Mouse (Mus musculus) lung, embryonic 14.5 days (tissue): ENCODE results near the gene Rnf128. TPM values are rescaled to one million over a fixed set of nuclear protein-coding genes. Genes with fewer than 3 reads are reported as not detected.

Experiments
- ATAC-seq: fragments of 200-750 bp; cut with Nextera tagmentation; 2 replicates; pipeline ENCODE4 v1.8.0; 2017; ENCODE audit warnings: mild to moderate bottlenecking, moderate TSS enrichment, moderate library complexity; ENCODE audit not compliant: insufficient read depth
- DNase-seq: peaks from one replicate; pipeline ENCODE4 v3.0.0-alpha.2; 2015
- H3K27ac ChIP-seq: fragments of 300-500 bp; sonication (generic); 2 replicates; pipeline ENCODE4 v1.5.1; 2014; ENCODE audit warnings: low read depth, mild to moderate bottlenecking, moderate library complexity
- H3K27me3 ChIP-seq: fragments of 300-500 bp; sonication (generic); 2 replicates; pipeline ENCODE4 v1.6.1; 2014; ENCODE audit warnings: low read length, control low read depth; ENCODE audit not compliant: insufficient read depth
- H3K36me3 ChIP-seq: fragments of 300-500 bp; sonication (generic); 2 replicates; pipeline ENCODE4 v1.6.1; 2014; ENCODE audit warnings: control low read depth; ENCODE audit not compliant: insufficient read depth
- H3K4me1 ChIP-seq: fragments of 300-500 bp; sonication (generic); 2 replicates; pipeline ENCODE4 v1.6.1; 2014; ENCODE audit warnings: antibody characterized with exemption, control low read depth; ENCODE audit not compliant: insufficient read depth
- H3K4me2 ChIP-seq: fragments of 300-500 bp; sonication (generic); 2 replicates; pipeline ENCODE4 v1.6.1; 2014; ENCODE audit warnings: mild to moderate bottlenecking
- H3K4me3 ChIP-seq: fragments of 300-500 bp; sonication (generic); 2 replicates; pipeline ENCODE4 v1.5.1; 2014; ENCODE audit warnings: low read depth, low read length
- H3K9ac ChIP-seq: fragments of 300-500 bp; sonication (generic); 2 replicates; pipeline ENCODE4 v1.6.1; 2014
- H3K9me3 ChIP-seq: fragments of 300-500 bp; sonication (generic); 2 replicates; pipeline ENCODE4 v1.6.1; 2016; ENCODE audit warnings: low read depth, low read length, control low read depth
- CTCF ChIP-seq: IDR thresholded peaks from 2 replicates; pipeline ENCODE4 v1.5.1; 2016; ENCODE audit warnings: antibody characterized with exemption, low read depth
- WGBS: fragments of 180-500 bp; shearing (Covaris S2); extraction: QIAGEN DNeasy Blood & Tissue Kit; methylation state at CpG from one replicate; pipeline ENCODE4 v1.1.7; 2014; 5-methylcytosine and 5-hydroxymethylcytosine counted together
- polyA plus RNA-seq: library from polyadenylated mRNA; unstranded; fragments of >200 nt; fragmentation: Nextera tagmentation; extraction: Ambion mirVana; gene quantifications from 2 replicates; pipeline ENCODE4 v1.2.1, GENCODE M21; 2014

The Rnf128 gene
- polyA plus RNA-seq, 1 experiment from 2014 or later = 3.4 TPM

DNA sequence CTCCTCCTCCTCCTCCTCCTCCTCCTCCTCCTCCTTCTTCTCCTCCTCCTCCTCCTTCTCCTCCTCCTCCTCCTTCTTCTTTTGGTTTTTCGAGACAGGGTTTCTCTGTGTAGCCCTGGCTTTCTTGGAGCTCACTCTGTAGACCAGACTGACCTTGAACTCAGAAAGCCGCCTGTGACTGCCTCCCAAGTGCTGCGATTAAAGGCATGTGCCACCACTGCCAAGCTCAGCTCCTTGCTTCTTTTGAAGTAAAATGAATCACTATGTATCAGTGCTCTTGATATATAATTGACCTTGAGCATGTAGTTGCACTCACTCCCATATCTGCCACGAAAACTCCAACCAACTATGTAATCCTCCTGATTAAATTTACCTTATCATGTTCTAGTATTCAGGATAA, 59.0 kb downstream of the Rnf128 start:
- no peak for ATAC-seq
- H3K4me1 ChIP-seq = no peaks in the 10 kb centered on the region
- 81% methylated on average over 3 of the region's 4 CpGs for WGBS
- no peak overlapping the region for H3K27ac ChIP-seq
- H3K27me3 ChIP-seq = no peaks in the 10 kb centered on the region
- H3K9me3 ChIP-seq = no peaks in the 10 kb centered on the region
- H3K9ac ChIP-seq = no peak overlapping the region
- no peak overlapping the region for H3K4me2 ChIP-seq
- no peak for TF ChIP-seq CTCF
- DNase-seq = no peak
- H3K4me3 ChIP-seq = no peak overlapping the region
- no peaks in the 10 kb centered on the region for H3K36me3 ChIP-seq

- Histone ChIP-seq H3K4me3 (no peak overlapping the region), H3K4me1 (no peaks in the 10 kb centered on the region), H3K9me3 (no peaks in the 10 kb centered on the region), H3K27me3 (no peaks in the 10 kb centered on the region), H3K27ac (no peak overlapping the region), H3K9ac (no peak overlapping the region), H3K36me3 (no peaks in the 10 kb centered on the region), H3K4me2 (no peak overlapping the region)
- ATAC-seq = no peak
- TF ChIP-seq CTCF = no peak
- WGBS = 72% methylated on average over 4 of the region's 4 CpGs
- no peak for DNase-seq
Measured at GRCm38 (mm10) chrX:139634758-139635157, 71.6 kb downstream of the Rnf128 start.

DNA sequence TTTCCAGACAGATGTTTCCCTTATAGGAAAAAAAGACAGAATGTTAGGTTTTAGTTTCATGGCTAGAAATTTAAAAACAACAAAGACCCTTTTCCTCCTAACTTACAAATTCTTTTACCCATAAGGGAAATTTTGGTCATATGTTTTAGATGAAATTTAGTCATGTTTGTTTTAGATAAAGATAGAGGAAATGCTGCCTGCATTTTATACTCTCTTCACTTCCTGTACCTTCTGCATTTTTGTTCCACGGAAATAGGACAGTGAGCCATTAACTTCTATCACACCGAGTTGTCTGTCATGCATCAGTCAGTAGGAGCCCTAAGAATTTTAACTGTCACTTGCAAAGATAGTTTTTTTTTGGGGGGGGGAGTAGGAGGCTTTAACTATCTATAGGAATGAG, 76.6 kb downstream of the Rnf128 start:
- H3K4me1 ChIP-seq = no peaks in the 10 kb centered on the region
- no peaks in the 10 kb centered on the region for H3K9me3 ChIP-seq
- no peak for DNase-seq
- no peak overlapping the region for H3K27ac ChIP-seq
- no peak overlapping the region for H3K9ac ChIP-seq
- ATAC-seq = no peak
- no peak overlapping the region for H3K4me3 ChIP-seq
- no peak for TF ChIP-seq CTCF
- no peaks in the 10 kb centered on the region for H3K36me3 ChIP-seq
- WGBS = 38% methylated on average over 2 of the region's 2 CpGs
- no peak overlapping the region for H3K4me2 ChIP-seq
- H3K27me3 ChIP-seq = no peaks in the 10 kb centered on the region

DNA sequence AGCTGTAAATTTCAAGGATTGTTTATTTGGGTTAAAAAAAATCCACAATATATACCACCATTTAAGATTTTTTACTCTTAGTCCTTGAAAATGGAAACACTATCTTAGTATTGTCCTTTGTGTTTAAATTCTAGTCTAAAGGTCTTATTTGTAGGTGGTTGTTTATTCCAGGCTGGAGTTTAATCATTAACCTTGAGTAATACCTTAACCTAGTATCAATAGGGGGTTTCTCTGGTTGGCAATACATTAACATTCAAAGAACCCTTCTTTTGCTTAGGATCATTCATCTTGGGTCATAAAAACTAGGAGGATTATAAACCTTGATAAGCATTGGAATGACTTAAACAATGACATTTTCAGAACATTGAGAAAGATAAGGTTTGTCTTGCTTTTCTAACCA, 77.3 kb downstream of the Rnf128 start:
- Histone ChIP-seq H3K9ac (no peak overlapping the region), H3K27ac (no peak overlapping the region), H3K9me3 (no peaks in the 10 kb centered on the region), H3K27me3 (no peaks in the 10 kb centered on the region), H3K4me3 (no peak overlapping the region), H3K36me3 (no peaks in the 10 kb centered on the region), H3K4me2 (no peak overlapping the region), H3K4me1 (no peaks in the 10 kb centered on the region)
- TF ChIP-seq CTCF = no peak
- DNase-seq (no peak), ATAC-seq (no peak)

DNA sequence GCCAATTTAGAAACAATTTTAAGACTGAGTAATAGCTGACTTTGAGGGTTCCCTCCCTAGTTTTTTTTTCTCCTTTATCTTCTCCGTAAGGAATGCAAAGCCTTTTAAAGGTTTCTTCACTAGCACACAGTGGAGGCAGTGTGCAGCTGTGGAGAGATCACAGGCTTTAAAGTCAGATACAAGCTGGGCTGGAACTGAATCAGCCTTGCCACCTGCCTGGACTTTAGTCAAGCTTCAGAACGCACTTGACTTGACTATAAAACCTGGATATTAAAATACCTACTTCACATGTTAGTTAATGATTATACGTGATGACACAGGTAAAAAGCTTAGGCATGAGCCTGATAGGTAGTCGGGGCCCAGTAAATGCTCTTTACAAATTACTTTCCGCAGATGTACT, 89.1 kb downstream of the Rnf128 start:
- 67% methylated on average over 5 of the region's 5 CpGs for WGBS
- H3K9me3 ChIP-seq = no peaks in the 10 kb centered on the region
- H3K27ac ChIP-seq = no peak overlapping the region
- ATAC-seq (no peak), DNase-seq (peak; percentile 3)
- H3K4me2 ChIP-seq = no peak overlapping the region
- TF ChIP-seq CTCF = no peak
- H3K27me3 ChIP-seq = no peaks in the 10 kb centered on the region
- H3K4me1 ChIP-seq = no peaks in the 10 kb centered on the region
- H3K9ac ChIP-seq = no peak overlapping the region
- H3K36me3 ChIP-seq = no peaks in the 10 kb centered on the region
- H3K4me3 ChIP-seq = no peak overlapping the region

- ATAC-seq (peak; percentile 35; the same call in 1 of the 2 replicates), DNase-seq (peak; percentile 11)
- no peak for TF ChIP-seq CTCF
- Histone ChIP-seq H3K27me3 (no peaks in the 10 kb centered on the region), H3K4me3 (no peak overlapping the region), H3K9ac (no peak overlapping the region), H3K27ac (no peak overlapping the region), H3K4me2 (no peak overlapping the region), H3K36me3 (no peaks in the 10 kb centered on the region), H3K4me1 (no peaks in the 10 kb centered on the region), H3K9me3 (no peaks in the 10 kb centered on the region)
- WGBS = 52% methylated on average over 3 of the region's 3 CpGs
Measured at GRCm38 (mm10) chrX:139653292-139653691, 90.2 kb downstream of the Rnf128 start.

GRCm38 (mm10) chrX:139654350-139655063, 91.4 kb downstream of the Rnf128 start:
- Histone ChIP-seq H3K4me2 (no peak overlapping the region), H3K27me3 (no peaks in the 10 kb centered on the region), H3K9ac (no peak overlapping the region), H3K4me3 (no peak overlapping the region), H3K36me3 (no peaks in the 10 kb centered on the region), H3K27ac (no peak overlapping the region), H3K9me3 (no peaks in the 10 kb centered on the region), H3K4me1 (no peaks in the 10 kb centered on the region)
- ATAC-seq (no peak), DNase-seq (no peak)
- 73% methylated on average over 5 of the region's 5 CpGs for WGBS
- TF ChIP-seq CTCF = no peak
